ENCODE assay signal across 19 mouse cellular contexts in genomic region chr14:79824670-79825446, GRCm38 (mm10). TPM values are rescaled to one million over a fixed set of nuclear protein-coding genes. Genes with fewer than 3 reads are reported as not detected.
A peak's percentile ranks its signal among the peaks of the same experiment; 100 is the strongest.
DNase-seq lines count a peak whose midpoint lies in the region; ATAC-seq and TF ChIP-seq lines count a peak whose summit lies in the region.
"Had no signal": no experiment of that assay in that cellular context is flagged by ENCODE, and none has a peak within 500 bp of the region (broad histone marks: within the 10 kb centered on the region; RNA-seq: fewer than 3 reads in every experiment).

No protein-coding gene starts in this region.

- 67% methylated on average over 11 of the region's 11 CpGs for WGBS in forebrain, postnatal 0 days
- WGBS in forebrain, embryonic 10.5 days = 93% methylated on average over 11 of the region's 11 CpGs
- 90% methylated on average over 11 of the region's 11 CpGs for WGBS in hindbrain, embryonic 10.5 days

- H3K4me2 ChIP-seq in forebrain, postnatal 0 days (ENCODE audit: low read depth) = no peak overlapping the region
- H3K4me2 ChIP-seq: embryonic facial prominence, embryonic 15.5 days; hindbrain, embryonic 15.5 days; liver, embryonic 13.5 days had no signal

- H3K9ac ChIP-seq in forebrain, postnatal 0 days = no peak overlapping the region
- H3K9ac ChIP-seq: embryonic facial prominence, embryonic 15.5 days; hindbrain, embryonic 15.5 days; liver, embryonic 13.5 days had no signal

- peak; percentile 40 for ATAC-seq in forebrain, postnatal 0 days
- ATAC-seq: intestine, postnatal 0 days; lung, postnatal 0 days; Patski had no signal

- no peak for TF ChIP-seq CTCF in forebrain, postnatal 0 days (IDR thresholded peaks at IDR 0.05; ENCODE audit: low read depth)

- peak; percentile 64 for DNase-seq in forebrain, postnatal 0 days
- DNase-seq in forebrain, embryonic 10.5 days (ENCODE audit: extremely low spot score, low spot score) = no peak
- DNase-seq in right cerebral cortex, adult 18-20 months = peak; percentile 50
- DNase-seq in right cerebral cortex, postnatal 14 days = no peak
- peak; percentile 26 to 27 for DNase-seq in left cerebral cortex, postnatal 14 days (ENCODE audit: low spot score in 2 of 2)
- DNase-seq in telencephalon, adult 2 months (ENCODE audit: low read depth, low spot score) = peak; percentile 34
- no peak for DNase-seq in hindbrain, embryonic 10.5 days (ENCODE audit: low spot score)
- DNase-seq in natural killer cell, adult 2 months (ENCODE audit: low spot score in 2 of 2) = no peak
- DNase-seq: cerebellum, adult 11 months; heart, adult 18-20 months; heart, postnatal 10 days; liver, embryonic 13.5 days had no signal

- no peak overlapping the region for H3K4me3 ChIP-seq in forebrain, postnatal 0 days (ENCODE audit: low read depth, low read length)
- H3K4me3 ChIP-seq in forebrain, embryonic 10.5 days = no peak overlapping the region
- H3K4me3 ChIP-seq in hindbrain, embryonic 10.5 days = no peak overlapping the region
- H3K4me3 ChIP-seq: embryonic facial prominence, embryonic 15.5 days; hindbrain, embryonic 15.5 days; liver, embryonic 13.5 days; megakaryocyte, embryonic 14.5 days had no signal

- H3K27ac ChIP-seq in forebrain, postnatal 0 days (ENCODE audit: low read depth, low read length) = peak overlapping the region; percentile 29; the same call in 1 of the 2 replicates
- no peak overlapping the region for H3K27ac ChIP-seq in forebrain, embryonic 10.5 days
- H3K27ac ChIP-seq in hindbrain, embryonic 10.5 days = no peak overlapping the region
- H3K27ac ChIP-seq: embryonic facial prominence, embryonic 15.5 days; hindbrain, embryonic 15.5 days; kidney, postnatal 0 days; liver, embryonic 13.5 days had no signal

- no peaks in the 10 kb centered on the region for H3K27me3 ChIP-seq in forebrain, postnatal 0 days (ENCODE audit: insufficient read depth, low read length)
- no peaks in the 10 kb centered on the region for H3K27me3 ChIP-seq in forebrain, embryonic 10.5 days (ENCODE audit: poor library complexity, severe bottlenecking)
- H3K27me3 ChIP-seq in hindbrain, embryonic 10.5 days (ENCODE audit: insufficient read depth, poor library complexity, severe bottlenecking) = no peaks in the 10 kb centered on the region
- H3K27me3 ChIP-seq: embryonic facial prominence, embryonic 15.5 days; hindbrain, embryonic 15.5 days; liver, embryonic 13.5 days; megakaryocyte, embryonic 14.5 days had no signal

- no peaks in the 10 kb centered on the region for H3K9me3 ChIP-seq in forebrain, postnatal 0 days (ENCODE audit: low read length)
- no peaks in the 10 kb centered on the region for H3K9me3 ChIP-seq in forebrain, embryonic 10.5 days
- no peaks in the 10 kb centered on the region for H3K9me3 ChIP-seq in hindbrain, embryonic 10.5 days
- H3K9me3 ChIP-seq: embryonic facial prominence, embryonic 15.5 days; hindbrain, embryonic 15.5 days; liver, embryonic 13.5 days had no signal

- intact Hi-C loops in left cerebral cortex, postnatal 14 days (cut with DNase I) = no loop called here

- no peaks in the 10 kb centered on the region for H3K36me3 ChIP-seq in forebrain, postnatal 0 days (ENCODE audit: insufficient read depth)
- H3K36me3 ChIP-seq in forebrain, embryonic 10.5 days (replicated peaks) = no peaks in the 10 kb centered on the region
- H3K36me3 ChIP-seq in hindbrain, embryonic 10.5 days = no peaks in the 10 kb centered on the region
- H3K36me3 ChIP-seq: embryonic facial prominence, embryonic 15.5 days; hindbrain, embryonic 15.5 days; liver, embryonic 13.5 days had no signal

- H3K4me1 ChIP-seq in forebrain, postnatal 0 days (ENCODE audit: insufficient read depth) = peaks cover 5% of the 10 kb centered on the region; the same call in 1 of the 2 replicates
- H3K4me1 ChIP-seq in forebrain, embryonic 10.5 days = peaks cover 22% of the 10 kb centered on the region
- peaks cover 13% of the 10 kb centered on the region for H3K4me1 ChIP-seq in hindbrain, embryonic 10.5 days (replicated peaks)
- H3K4me1 ChIP-seq: embryonic facial prominence, embryonic 15.5 days; liver, embryonic 13.5 days; megakaryocyte, embryonic 14.5 days had no signal

RNA-seq across cellular contexts. Expression of gene Pcdh8, which starts 53.7 kb away (rescaled TPM):
- total RNA-seq in forebrain, postnatal 0 days (2014; rRNA removed) = 86.4 and 130 TPM in 2 replicates
- 41.8 and 51.5 TPM in 2 replicates for polyA plus RNA-seq in forebrain, postnatal 0 days (2015; fragmentation: Nextera tagmentation; extraction: Ambion mirVana)
- 3.7 and 4.1 TPM in 2 replicates for polyA plus RNA-seq in forebrain, embryonic 10.5 days (2016; fragmentation: Nextera tagmentation; extraction: Ambion mirVana)
- 10 to 100 TPM; 58.3 to 63.1 TPM for total RNA-seq in left cerebral cortex, postnatal 14 days (2021)
- polyA plus RNA-seq in hindbrain, embryonic 10.5 days (2016; fragmentation: Nextera tagmentation; extraction: Ambion mirVana) = 33.1 and 41.3 TPM in 2 replicates
- total RNA-seq: heart, postnatal 10 days had no signal
- polyA plus RNA-seq: lung, postnatal 0 days had no signal

Comparison
In these comparisons a context has a peak if more than half of its experiments do, and no peak if none do; other contexts are left out.
1. DNase-seq: peak in forebrain, postnatal 0 days (single experiment), right cerebral cortex, adult 18-20 months (single experiment), left cerebral cortex, postnatal 14 days (2 of 2) and telencephalon, adult 2 months (single experiment); none in forebrain, embryonic 10.5 days (single experiment), right cerebral cortex, postnatal 14 days (single experiment), hindbrain, embryonic 10.5 days (single experiment) and natural killer cell, adult 2 months (0 of 2).